Mouse (Mus musculus): ENCODE results near the gene Iqcf3. TPM values are rescaled to one million over a fixed set of nuclear protein-coding genes. Genes with fewer than 3 reads are reported as not detected.
"Not testable (repeated sequence)": the region's sequence is repeated elsewhere in the genome, so short reads cannot be mapped to it uniquely, and the experiment has no call there.

Iqcf3 gene
- total RNA-seq (2021): not detected
- long read RNA-seq: 0 reads

DNA sequence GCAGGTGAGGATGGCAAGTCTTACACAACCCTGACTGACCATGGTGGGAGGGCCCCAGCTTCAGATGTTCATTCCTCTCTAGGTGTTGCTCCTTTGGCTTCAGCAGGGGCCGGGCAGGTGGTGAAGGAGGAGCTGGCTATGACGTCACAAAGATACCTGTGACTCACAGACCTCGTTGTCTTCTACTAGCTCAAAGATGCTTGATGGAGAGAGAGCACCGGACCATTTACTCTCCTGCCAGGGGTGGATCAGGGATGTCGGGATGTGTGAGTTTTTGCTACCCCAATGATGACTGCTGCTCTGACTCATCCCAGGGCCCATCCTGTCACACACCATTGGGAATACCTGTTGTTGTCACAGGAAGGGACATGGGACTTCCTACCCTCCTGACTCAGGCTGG, at the start of gene Iqcf3:
Gene Iqcf3, minus strand, starts transcription at position 101 of the 400 bp plus-strand sequence.
- DNase-seq (ENCODE audit: low spot score in 2 of 2): no peak

DNA sequence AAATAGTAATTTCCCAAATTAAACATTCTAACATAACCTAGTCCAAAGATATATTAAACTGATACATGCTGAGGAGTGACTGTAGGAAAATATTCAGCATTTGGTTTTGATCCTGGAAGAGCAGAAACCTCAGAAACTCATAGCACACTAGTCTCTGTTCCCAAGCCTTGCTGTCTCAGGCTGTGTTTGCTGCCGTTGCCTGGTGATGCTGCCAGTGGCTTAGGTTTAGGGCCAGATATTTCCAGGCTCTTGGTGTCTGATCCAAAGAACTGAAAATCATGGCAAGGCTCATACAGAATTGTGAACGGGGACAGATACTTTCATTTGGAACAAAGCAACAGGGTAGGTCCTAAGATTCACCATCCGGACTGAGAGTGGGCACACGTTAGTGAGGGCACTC, 49.3 kb upstream of the Iqcf3 start:
- DNase-seq (ENCODE audit: low spot score in 2 of 2): peak in 1 of 2 experiments; percentile 32

DNA sequence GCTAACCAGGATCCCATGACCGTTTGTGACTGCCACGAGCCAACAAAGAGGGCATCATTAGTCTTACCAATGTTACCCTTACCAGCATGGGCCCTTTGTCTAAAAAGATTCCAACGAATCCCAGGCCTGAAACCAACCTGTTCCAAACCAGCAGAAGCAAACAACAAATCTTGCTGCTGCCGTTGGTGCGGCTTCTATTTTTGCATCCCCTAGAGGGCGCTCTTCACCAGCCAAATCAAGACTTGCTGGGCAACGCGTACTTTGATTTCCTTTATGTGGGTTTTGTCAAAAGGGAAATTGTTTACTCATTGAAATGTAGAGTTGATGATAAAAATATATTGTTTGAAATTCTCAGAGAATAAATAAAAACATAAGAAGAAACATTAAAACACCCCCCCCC, 39.1 kb upstream of the Iqcf3 start:
- peak; percentile 75 to 80 for DNase-seq (ENCODE audit: low spot score in 2 of 2)

DNA sequence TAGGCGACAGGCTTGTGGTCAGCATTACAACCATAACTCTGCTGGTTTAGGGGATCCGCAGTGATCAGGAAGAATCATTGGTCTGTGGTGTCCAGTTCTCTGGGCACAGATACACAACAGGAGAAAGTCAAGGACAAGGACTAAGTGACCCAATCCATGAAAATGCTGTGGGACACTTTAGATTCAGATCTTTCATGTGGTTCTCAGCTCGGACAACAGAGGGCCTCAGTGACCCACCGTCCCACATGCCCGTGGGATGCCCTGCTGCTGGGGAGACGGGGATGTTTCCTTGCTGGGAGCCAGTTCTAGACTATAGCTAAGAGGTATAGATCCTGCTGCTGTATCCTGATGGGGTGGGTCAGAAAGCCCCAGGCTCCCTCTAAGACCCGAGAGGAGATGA, 37.0 kb upstream of the Iqcf3 start:
- DNase-seq (ENCODE audit: low spot score in 2 of 2): no peak

DNA sequence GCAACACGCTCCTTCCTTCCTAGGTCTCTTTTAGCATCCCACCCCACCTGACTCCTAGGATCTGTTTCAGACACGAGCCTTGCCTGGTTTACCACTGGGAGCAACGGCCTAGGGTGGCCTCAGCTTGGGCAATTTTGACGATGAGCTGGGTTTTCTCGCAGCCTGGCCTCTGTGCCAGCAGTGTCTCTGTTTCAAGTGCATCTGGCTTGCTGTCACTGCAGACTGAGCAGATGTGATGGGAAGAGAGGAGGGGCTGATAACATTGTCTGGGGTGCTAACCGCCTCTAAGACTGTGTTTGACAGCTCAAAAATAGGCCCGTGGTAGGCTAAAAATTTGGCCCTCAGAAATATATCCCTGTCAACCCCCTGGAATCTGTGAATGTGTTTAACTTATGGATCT, 34.4 kb upstream of the Iqcf3 start:
- no peak for DNase-seq (ENCODE audit: low spot score in 2 of 2)

DNA sequence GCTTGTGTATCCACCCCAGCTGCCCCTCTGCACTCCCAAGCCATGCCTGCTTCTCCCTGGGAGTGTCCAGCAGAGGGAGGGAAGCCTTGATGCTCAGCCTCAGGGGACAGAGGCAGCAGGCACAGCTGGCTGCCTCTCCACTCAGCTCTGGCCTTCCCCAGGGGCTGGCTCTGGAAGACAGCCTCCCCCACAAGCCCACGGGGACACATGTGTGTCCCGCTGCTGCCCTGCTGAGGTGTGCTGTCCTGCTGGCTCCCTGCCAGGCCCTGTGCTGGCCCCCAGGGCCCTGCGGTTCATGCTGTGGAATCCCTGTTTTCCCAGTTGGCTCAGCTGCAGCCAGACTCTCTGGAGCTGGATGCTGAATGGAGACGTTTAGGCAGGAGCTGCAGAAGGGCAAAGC, 34.0 kb upstream of the Iqcf3 start:
- not testable (repeated sequence) for DNase-seq (ENCODE audit: low spot score in 2 of 2)

DNA sequence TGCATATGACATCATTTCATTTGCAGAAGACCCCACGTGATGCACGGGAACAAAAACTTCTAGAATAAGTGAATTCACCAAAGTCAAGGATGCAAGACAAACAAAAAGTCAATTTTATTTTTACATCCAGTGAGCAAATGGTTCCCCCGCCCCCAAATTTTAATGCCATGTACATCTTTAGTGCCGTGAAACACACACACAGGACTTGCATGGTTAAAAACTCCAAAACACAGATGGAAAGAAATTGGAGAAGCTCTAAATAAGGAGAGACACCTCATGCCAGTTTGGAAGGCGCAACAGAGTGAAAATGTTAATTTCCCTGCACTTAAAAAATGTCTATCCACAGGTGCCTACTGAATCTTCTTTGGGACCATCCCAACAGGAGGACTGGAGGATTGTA, 30.7 kb upstream of the Iqcf3 start:
- no peak for DNase-seq (ENCODE audit: low spot score in 2 of 2)

DNA sequence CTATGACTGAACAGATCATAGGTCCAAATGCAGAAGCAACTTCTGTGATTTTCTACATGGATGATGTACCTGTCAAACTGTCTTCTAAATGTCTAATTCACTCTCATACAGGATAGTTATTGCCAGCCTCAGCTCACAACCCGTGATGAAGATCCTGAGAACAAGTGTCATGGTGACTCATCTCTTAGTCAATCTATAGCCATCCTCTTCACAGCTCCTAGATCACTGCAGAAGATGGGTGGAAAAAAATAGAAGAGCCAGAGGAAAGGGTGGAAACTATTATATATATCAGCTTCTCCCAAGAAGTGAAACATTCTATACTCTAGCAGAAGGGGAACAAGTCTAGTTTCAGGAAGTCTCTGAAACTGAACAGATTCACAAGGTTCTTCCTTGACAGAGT, 21.1 kb upstream of the Iqcf3 start:
- DNase-seq (ENCODE audit: low spot score in 2 of 2): no peak

DNA sequence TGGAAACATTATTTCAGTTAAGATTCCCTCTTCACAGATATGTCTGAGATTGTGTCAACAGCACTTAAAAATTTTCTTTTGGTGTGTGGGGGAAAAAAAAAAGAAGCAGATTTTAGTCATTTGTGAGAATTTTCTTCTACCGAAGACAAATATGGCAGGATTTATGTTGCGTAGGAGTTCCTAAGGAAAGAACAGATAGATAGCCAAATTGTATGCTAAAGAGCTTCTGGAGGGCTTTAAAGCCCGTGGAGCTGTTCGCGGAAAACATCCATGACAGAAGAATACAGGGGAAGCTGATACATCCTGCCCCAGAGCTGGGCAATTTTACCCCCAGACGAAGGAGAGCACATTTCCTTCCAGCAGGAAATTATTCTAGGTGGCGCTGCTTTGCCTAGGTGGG, 18.6 kb upstream of the Iqcf3 start:
- DNase-seq (ENCODE audit: low spot score in 2 of 2): no peak

DNA sequence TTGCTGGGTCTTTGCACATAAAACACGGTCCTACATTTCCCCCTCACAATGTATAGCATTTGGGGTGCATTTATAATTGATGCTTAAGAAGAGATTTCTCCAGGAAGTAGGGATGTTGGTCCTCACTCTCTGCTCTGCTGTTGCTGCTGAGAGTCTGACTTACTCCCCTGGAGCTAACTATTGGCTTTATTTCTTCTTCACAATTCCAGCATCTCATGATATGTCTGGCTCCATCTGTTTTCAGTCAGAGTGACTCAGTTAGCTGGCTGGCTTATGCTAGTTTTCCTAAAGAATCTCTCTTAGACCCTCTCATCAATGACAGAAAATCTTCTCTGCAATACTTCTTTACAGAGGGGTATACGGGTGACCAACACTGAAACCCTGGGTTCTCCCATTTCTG, 14.7 kb upstream of the Iqcf3 start:
- no peak for DNase-seq (ENCODE audit: low spot score in 2 of 2)

DNA sequence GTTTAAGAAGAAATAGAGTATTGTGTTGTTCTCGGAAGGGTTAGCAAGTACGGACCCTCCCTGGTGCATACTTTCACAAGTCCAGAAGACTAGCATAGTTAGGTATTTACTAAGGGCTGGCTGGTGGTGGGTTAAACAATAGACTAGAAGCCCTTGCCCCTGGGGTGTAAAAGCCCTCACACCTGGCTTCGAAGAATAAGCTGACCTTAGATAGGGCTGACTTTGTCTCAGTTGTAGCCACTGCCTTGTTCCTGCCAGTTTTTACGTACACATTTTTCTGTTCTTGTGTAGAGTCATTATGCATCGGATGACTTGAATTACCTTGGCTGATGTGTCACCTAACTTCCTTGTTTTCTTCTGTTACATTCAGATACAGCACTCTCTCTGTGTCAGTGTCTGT, 11.9 kb upstream of the Iqcf3 start:
- DNase-seq (ENCODE audit: low spot score in 2 of 2): no peak

DNA sequence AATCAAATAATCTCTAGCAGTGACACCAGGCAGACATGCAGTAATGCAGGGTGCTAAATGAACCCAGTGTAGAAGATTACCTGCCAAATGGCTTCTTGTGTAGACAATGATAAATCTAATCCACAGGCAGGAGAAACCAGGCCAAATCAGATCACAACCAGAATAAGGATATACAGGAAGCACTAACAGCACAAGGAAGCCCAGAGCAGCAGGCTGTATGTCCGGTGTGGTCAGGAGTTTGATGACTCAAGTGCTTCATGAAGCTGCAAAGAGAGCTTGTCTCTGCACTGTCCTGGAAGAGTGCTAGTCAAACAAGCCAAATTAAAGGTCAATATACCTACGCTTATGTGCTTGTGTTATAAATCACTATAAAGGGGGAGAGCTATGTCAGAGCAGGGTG, 10.8 kb upstream of the Iqcf3 start:
- no peak for DNase-seq (ENCODE audit: low spot score in 2 of 2)

DNA sequence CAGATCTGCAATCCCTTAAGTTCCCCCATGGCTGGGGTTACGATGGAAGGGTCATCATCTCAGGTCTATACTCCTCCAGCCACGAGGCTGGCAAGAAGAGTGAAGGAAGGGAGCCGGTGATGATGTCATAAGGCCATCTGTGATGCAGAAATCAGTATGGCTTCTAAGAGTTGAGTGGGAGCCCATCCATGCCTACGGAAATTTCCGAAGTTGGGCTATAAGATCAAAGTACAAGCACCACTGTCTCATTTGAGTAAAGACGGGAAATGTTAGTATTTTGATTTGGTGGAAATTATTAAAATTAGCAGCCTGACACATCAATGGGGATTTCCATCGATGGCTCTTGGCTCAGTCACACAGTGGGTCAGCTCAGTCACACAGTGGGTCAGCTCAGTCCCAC, 9.5 kb upstream of the Iqcf3 start, which contains the start of gene Iqcf4:
Gene Iqcf4, minus strand, starts transcription at position 101 of the 400 bp plus-strand sequence.
- DNase-seq (ENCODE audit: low spot score in 2 of 2): no peak

DNA sequence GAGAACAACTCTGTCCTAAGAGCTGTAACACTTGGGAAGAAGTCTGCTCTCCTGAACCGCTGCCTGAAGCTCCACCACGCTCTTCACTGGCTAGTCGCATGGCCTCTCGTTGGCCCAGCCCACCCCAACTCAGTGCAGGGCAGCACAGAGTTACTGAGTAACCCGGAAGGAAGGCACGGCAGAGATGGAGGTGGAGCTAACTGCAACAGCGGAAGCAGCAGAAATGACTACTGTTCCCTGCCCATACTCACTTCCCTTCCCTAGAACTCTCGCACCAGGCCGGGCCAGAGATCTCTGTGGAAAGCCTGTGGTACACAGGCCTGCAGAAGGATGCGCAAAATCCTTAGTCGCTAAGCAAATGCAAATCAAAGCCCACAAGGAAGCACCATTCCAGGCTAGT, 5.0 kb upstream of the Iqcf3 start:
- DNase-seq (ENCODE audit: low spot score in 2 of 2): no peak

DNA sequence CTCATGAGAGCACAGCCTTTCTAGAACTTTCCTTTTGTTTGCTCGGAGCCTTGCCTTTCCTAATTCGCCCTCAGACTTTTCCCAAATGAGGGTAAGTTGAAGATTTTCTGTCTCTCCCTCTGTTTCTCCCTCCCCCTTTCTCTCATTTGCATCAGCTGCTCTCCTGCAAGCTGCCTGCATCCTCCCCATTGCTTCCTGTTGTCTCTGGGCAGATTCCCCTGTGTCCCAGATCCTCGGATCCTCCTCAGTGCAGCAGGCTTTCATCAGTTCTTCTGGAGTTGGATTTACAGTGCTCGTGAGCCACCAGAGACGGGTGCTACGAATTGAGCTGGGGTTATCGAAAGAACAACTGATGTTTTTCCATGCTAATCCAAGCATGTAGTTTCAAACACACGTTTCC, 2.6 kb upstream of the Iqcf3 start:
- no peak for DNase-seq (ENCODE audit: low spot score in 2 of 2)

DNA sequence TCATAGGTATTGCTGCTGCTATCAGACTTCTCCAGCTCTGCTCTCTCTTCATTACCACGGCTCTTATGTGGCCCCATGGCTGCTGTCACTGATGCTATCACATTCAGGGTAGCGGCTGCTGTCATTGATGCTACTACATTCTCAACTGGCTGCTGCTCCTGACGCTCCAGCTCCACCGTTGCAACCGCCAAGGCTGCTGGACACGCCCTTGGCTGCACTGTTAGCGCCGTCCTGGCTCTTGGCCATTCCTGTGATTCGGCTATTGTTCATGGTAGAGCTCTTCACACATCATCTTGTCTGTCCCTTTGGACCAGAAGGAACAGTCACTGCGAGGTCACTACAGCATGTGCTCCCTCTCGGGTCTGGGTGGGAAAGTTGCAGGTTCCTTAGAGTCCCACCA, 860 bp upstream of the Iqcf3 start:
- DNase-seq (ENCODE audit: low spot score in 2 of 2): no peak

DNA sequence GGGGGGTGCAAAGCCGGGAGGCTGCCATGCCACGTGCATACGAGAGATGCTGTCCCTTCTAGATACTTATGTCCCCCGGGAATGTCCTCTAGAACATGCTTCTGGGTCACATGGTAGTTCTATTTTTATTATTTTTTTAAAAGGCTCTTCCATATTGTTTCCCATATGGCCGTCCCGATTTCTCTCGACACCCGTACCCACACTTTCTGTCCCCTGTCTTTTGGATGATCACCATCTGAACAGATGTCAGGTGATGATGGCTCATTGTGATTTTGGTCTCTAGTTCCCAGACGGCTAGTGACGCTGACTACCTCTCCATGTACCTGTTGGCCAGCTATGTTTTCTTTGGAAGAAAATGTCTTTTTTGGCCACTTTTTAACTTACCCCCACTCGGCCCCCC, 26.5 kb downstream of the Iqcf3 start:
- no peak for DNase-seq (ENCODE audit: low spot score in 2 of 2)

DNA sequence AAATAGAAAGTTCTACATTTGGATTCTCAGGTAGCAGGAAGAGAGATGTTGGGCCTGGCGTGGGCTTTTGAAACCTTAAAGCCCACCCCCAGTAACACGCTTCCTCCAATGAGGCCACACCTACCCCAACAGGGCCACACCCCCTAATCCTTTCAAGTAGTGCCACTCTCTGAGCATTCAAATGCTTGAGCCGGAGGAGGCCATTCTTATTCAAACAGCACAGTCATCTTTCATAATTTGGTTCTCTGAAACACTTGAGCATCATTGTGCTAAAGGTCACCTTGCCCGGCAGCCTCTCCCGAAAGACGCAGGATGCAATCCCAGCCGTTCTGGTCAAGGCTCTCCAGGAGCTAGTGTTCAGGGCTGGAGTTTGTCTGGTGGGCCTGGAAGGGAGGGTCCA, 27.1 kb downstream of the Iqcf3 start:
- DNase-seq (ENCODE audit: low spot score in 2 of 2): no peak

DNA sequence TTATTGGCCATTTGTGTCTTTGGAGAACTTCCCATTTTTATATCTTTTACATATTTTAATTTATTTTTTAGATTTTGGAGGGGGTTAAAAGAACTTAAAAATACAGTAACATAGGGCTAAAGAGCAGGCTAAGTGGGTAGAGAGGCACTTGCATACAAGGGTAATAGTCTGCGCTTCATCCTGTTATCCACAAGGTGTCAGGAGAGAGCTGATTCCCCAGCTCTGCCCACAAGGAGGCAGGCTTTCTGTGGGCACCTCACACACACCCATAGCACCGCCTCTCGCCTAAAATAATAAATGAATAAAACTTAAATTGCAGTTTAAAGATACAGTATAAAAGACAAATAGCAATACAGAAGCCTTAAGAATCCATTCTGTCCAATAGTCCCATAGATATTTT, 29.6 kb downstream of the Iqcf3 start:
- DNase-seq (ENCODE audit: low spot score in 2 of 2): peak; percentile 17 to 34

DNA sequence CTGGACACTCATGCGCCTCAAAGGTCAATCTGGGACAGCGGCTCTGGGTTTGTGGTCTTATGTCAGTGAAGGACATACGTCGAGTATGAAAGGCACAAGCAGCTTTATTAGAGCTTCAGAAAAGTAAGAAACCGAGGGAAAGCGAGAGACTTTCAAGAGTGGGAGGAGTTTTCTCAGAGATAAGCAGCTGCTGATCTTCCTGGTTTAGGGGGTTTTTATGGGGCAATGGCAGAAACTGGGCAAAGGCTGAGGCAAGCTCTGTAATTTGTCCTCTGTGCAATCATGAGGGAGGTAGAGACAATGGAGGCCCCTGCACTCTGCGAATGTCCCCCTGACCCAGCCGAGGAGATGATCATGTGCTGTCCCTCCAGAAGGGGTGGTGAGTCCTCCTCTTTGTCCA, 41.5 kb downstream of the Iqcf3 start:
- DNase-seq (ENCODE audit: low spot score in 2 of 2): no peak

DNA sequence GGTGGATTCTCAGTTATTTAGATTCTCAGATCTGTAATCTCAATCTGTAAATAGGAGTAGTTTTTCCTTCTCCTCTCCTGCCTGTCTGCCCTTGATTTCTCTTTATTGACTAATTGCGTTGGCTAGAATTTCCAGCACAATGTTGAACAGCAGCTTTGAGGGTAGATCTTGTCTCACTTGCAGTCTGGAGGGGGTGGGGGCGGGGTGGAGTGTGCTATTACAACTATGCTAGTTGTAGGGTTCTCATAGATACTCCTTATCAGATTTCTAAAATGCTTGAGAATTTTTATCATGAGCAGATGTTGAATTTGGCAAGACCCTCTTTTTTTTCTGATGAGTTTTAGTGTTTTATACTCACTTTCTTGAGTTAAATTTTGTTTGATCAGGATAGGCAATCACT, 42.0 kb downstream of the Iqcf3 start:
- no peak for DNase-seq (ENCODE audit: low spot score in 2 of 2)

DNA sequence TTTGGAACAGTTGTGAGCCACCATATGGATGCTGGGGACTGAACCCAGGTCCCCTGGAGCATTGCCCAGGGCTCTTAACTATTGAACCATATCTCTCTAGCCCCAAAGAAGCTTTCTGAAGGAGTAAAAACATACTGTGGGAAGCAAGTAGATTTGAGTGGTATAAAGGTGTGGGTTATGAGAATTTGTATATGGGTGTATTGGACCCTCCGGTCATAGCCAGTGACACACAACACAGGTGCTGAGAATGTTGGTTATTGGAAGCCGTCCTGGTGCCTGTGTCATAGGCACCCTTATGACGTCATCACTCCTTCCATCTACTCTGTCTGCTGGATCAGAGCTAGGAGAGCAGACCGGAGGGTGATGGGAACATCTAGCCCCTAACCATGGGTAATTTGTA, 47.2 kb downstream of the Iqcf3 start, which contains the start of gene Iqcf5:
Gene Iqcf5, plus strand, starts transcription at position 301 of the 400 bp plus-strand sequence.
- DNase-seq (ENCODE audit: low spot score in 2 of 2): no peak

DNA sequence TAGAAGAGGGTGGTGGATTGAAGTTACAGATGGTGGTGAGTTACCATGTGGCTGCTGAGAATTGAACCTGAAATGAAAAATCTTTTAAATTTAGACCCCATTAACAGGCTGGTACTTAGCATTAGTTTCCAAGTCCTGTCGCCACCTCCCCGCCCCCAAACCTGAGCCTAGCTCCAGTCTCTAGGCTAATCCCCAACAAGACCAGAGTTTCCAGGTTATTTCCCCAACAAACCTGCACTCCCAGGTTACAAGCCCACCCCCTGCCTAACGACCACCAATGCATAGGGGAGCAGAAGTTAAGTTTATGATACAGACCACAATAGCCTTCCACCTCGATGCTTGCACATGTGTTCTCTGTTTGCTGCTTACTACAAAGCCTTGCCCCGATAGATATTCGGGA, 47.9 kb downstream of the Iqcf3 start:
- DNase-seq (ENCODE audit: low spot score in 2 of 2): no peak

All from layer of hippocampus, postnatal 10 days (tissue).